Mouse (Mus musculus): Measurements from ENCODE around the gene Ctrl. TPM values are rescaled to one million over a fixed set of nuclear protein-coding genes. Genes with fewer than 3 reads are reported as not detected.
A peak's percentile ranks its signal among the peaks of the same experiment; 100 is the strongest.

Ctrl gene
- polyA plus RNA-seq, 1 experiment: not detected

- Histone ChIP-seq H3K4me3 (replicated peaks) (peak within 1 kb of the TSS; percentile 54), H3K27me3 (ENCODE audit: control insufficient read depth) (no peaks in the 10 kb centered on the region), H3K9me3 (ENCODE audit: control insufficient read depth, low read length) (no peaks in the 10 kb centered on the region), H3K36me3 (ENCODE audit: control insufficient read depth) (peaks cover 83% of the 10 kb centered on the region), H3K4me1 (ENCODE audit: control insufficient read depth) (peaks cover 27% of the 10 kb centered on the region)
- TF ChIP-seq GATA1 (IDR thresholded peaks at IDR 0.05; ENCODE audit: low read length) (no peak), TAL1 (IDR thresholded peaks at IDR 0.05; ENCODE audit: low read length) (no peak)
These were observed 9.7 kb upstream of the Ctrl start, which contains the start of gene Lcat for GRCm38 (mm10) chr8:105943321-105943739. TSS of gene Lcat (minus strand) at chr8:105943382.

GRCm38 (mm10) chr8:105942542-105942941 is 8.9 kb upstream of the Ctrl start:
- H3K4me1 ChIP-seq (ENCODE audit: control insufficient read depth): peaks cover 35% of the 10 kb centered on the region
- H3K36me3 ChIP-seq (ENCODE audit: control insufficient read depth): peaks cover 75% of the 10 kb centered on the region
- no peak for TF ChIP-seq TAL1 (IDR thresholded peaks at IDR 0.05; ENCODE audit: low read length)
- no peak for TF ChIP-seq GATA1 (IDR thresholded peaks at IDR 0.05; ENCODE audit: low read length)
- no peaks in the 10 kb centered on the region for H3K9me3 ChIP-seq (ENCODE audit: control insufficient read depth, low read length)
- no peaks in the 10 kb centered on the region for H3K27me3 ChIP-seq (ENCODE audit: control insufficient read depth)
- H3K4me3 ChIP-seq (replicated peaks): peak overlapping the region; percentile 54

GRCm38 (mm10) chr8:105942026-105942425 is 8.4 kb upstream of the Ctrl start:
- peaks cover 70% of the 10 kb centered on the region for H3K36me3 ChIP-seq (ENCODE audit: control insufficient read depth)
- H3K9me3 ChIP-seq (ENCODE audit: control insufficient read depth, low read length): no peaks in the 10 kb centered on the region
- peak overlapping the region; percentile 54 for H3K4me3 ChIP-seq (replicated peaks)
- no peaks in the 10 kb centered on the region for H3K27me3 ChIP-seq (ENCODE audit: control insufficient read depth)
- H3K4me1 ChIP-seq (ENCODE audit: control insufficient read depth): peaks cover 40% of the 10 kb centered on the region
- TF ChIP-seq GATA1 (IDR thresholded peaks at IDR 0.05; ENCODE audit: low read length) (no peak), TAL1 (IDR thresholded peaks at IDR 0.05; ENCODE audit: low read length) (no peak)

- TF ChIP-seq GATA1 (IDR thresholded peaks at IDR 0.05; ENCODE audit: low read length): no peak
- Histone ChIP-seq H3K4me3 (replicated peaks) (peak within 1 kb of the TSS; percentile 70), H3K27me3 (ENCODE audit: control insufficient read depth) (no peaks in the 10 kb centered on the region), H3K4me1 (ENCODE audit: control insufficient read depth) (peaks cover 64% of the 10 kb centered on the region), H3K36me3 (ENCODE audit: control insufficient read depth) (peaks cover 42% of the 10 kb centered on the region), H3K9me3 (ENCODE audit: control insufficient read depth, low read length) (no peaks in the 10 kb centered on the region)
These were observed 4.6 kb upstream of the Ctrl start, which contains the start of gene Psmb10 for GRCm38 (mm10) chr8:105938306-105938669. TSS of gene Psmb10 (minus strand) at chr8:105938444.

GRCm38 (mm10) chr8:105937496-105938305 is 4.0 kb upstream of the Ctrl start:
- H3K27me3 ChIP-seq (ENCODE audit: control insufficient read depth): no peaks in the 10 kb centered on the region
- no peaks in the 10 kb centered on the region for H3K9me3 ChIP-seq (ENCODE audit: control insufficient read depth, low read length)
- no peak for TF ChIP-seq TAL1 (IDR thresholded peaks at IDR 0.05; ENCODE audit: low read length)
- no peak for TF ChIP-seq GATA1 (IDR thresholded peaks at IDR 0.05; ENCODE audit: low read length)
- H3K4me1 ChIP-seq (ENCODE audit: control insufficient read depth): peaks cover 64% of the 10 kb centered on the region
- H3K36me3 ChIP-seq (ENCODE audit: control insufficient read depth): peaks cover 42% of the 10 kb centered on the region
- H3K4me3 ChIP-seq (replicated peaks): peak overlapping the region; percentile 70

GRCm38 (mm10) chr8:105936866-105937475 is 3.3 kb upstream of the Ctrl start:
- peaks cover 42% of the 10 kb centered on the region for H3K36me3 ChIP-seq (ENCODE audit: control insufficient read depth)

GRCm38 (mm10) chr8:105935863-105936603 is 2.4 kb upstream of the Ctrl start:
- Histone ChIP-seq H3K36me3 (ENCODE audit: control insufficient read depth) (peaks cover 41% of the 10 kb centered on the region), H3K4me1 (ENCODE audit: control insufficient read depth) (peaks cover 58% of the 10 kb centered on the region), H3K9me3 (ENCODE audit: control insufficient read depth, low read length) (no peaks in the 10 kb centered on the region), H3K27me3 (ENCODE audit: control insufficient read depth) (no peaks in the 10 kb centered on the region), H3K4me3 (replicated peaks) (peak overlapping the region; percentile 70)
- TF ChIP-seq GATA1 (IDR thresholded peaks at IDR 0.05; ENCODE audit: low read length): no peak
- no peak for TF ChIP-seq TAL1 (IDR thresholded peaks at IDR 0.05; ENCODE audit: low read length)

More at GRCm38 (mm10) chr8:105936866-105937475, 3.3 kb upstream of the Ctrl start:
- Histone ChIP-seq H3K9me3 (ENCODE audit: control insufficient read depth, low read length) (no peaks in the 10 kb centered on the region), H3K4me1 (ENCODE audit: control insufficient read depth) (peaks cover 65% of the 10 kb centered on the region), H3K27me3 (ENCODE audit: control insufficient read depth) (no peaks in the 10 kb centered on the region), H3K4me3 (replicated peaks) (peak overlapping the region; percentile 70)
- no peak for TF ChIP-seq GATA1 (IDR thresholded peaks at IDR 0.05; ENCODE audit: low read length)
- no peak for TF ChIP-seq TAL1 (IDR thresholded peaks at IDR 0.05; ENCODE audit: low read length)

- Histone ChIP-seq H3K4me3 (replicated peaks) (no peak overlapping the region), H3K4me1 (ENCODE audit: control insufficient read depth) (peaks cover 66% of the 10 kb centered on the region), H3K9me3 (ENCODE audit: control insufficient read depth, low read length) (no peaks in the 10 kb centered on the region), H3K27me3 (ENCODE audit: control insufficient read depth) (no peaks in the 10 kb centered on the region), H3K36me3 (ENCODE audit: control insufficient read depth) (peaks cover 48% of the 10 kb centered on the region)
- TF ChIP-seq GATA1 (IDR thresholded peaks at IDR 0.05; ENCODE audit: low read length) (no peak), TAL1 (IDR thresholded peaks at IDR 0.05; ENCODE audit: low read length) (no peak)
These were observed 1.4 kb upstream of the Ctrl start for GRCm38 (mm10) chr8:105935105-105935504.

GRCm38 (mm10) chr8:105932525-105932924 is 1.1 kb downstream of the Ctrl start:
- H3K36me3 ChIP-seq (ENCODE audit: control insufficient read depth): peaks cover 48% of the 10 kb centered on the region
- TF ChIP-seq GATA1 (IDR thresholded peaks at IDR 0.05; ENCODE audit: low read length) (no peak), TAL1 (IDR thresholded peaks at IDR 0.05; ENCODE audit: low read length) (no peak)
- H3K4me1 ChIP-seq (ENCODE audit: control insufficient read depth): peaks cover 60% of the 10 kb centered on the region
- H3K9me3 ChIP-seq (ENCODE audit: control insufficient read depth, low read length): no peaks in the 10 kb centered on the region
- no peaks in the 10 kb centered on the region for H3K27me3 ChIP-seq (ENCODE audit: control insufficient read depth)
- H3K4me3 ChIP-seq (replicated peaks): no peak overlapping the region

All from erythroblast, embryonic 14.5 days (primary cell).